Mouse (Mus musculus): ENCODE measurements at regions not wholly inside any gene's neighbourhood (a gene's known extent, or its start where the extent isn't known, plus 50 kb on each side); places are given as distances from the start of the nearest gene placed in this dataset.
A peak's percentile ranks its signal among the peaks of the same experiment; 100 is the strongest.

GRCm38 (mm10) chr2:45608926-45609325 lies 491.7 kb upstream of the Zeb2 start:
- DNase-seq (ENCODE audit: low spot score), result no peak

- no peak for DNase-seq (ENCODE audit: low spot score)
Measured at GRCm38 (mm10) chr2:45607393-45607792, 490.2 kb upstream of the Zeb2 start.

GRCm38 (mm10) chr2:45601332-45601900 lies 484.2 kb upstream of the Zeb2 start:
- DNase-seq (ENCODE audit: low spot score), result peak; percentile 17

GRCm38 (mm10) chr2:45593765-45594164 lies 476.6 kb upstream of the Zeb2 start:
- no peak for DNase-seq (ENCODE audit: low spot score)

- DNase-seq (ENCODE audit: low spot score), result no peak
Measured at GRCm38 (mm10) chr2:45590980-45591379, 473.8 kb upstream of the Zeb2 start.

- no peak for DNase-seq (ENCODE audit: low spot score)
Measured at GRCm38 (mm10) chr2:45588248-45588647, 471.1 kb upstream of the Zeb2 start.

- DNase-seq (ENCODE audit: low spot score), result no peak
Measured at GRCm38 (mm10) chr2:45586588-45587200, 469.5 kb upstream of the Zeb2 start.

GRCm38 (mm10) chr2:45581549-45581925 lies 464.3 kb upstream of the Zeb2 start:
- DNase-seq (ENCODE audit: low spot score), result no peak

GRCm38 (mm10) chr2:45580838-45581548 lies 463.8 kb upstream of the Zeb2 start:
- DNase-seq (ENCODE audit: low spot score), result no peak

- no peak for DNase-seq (ENCODE audit: low spot score)
Measured at GRCm38 (mm10) chr2:45572906-45573305, 455.7 kb upstream of the Zeb2 start.

- no peak for DNase-seq (ENCODE audit: low spot score)
Measured at GRCm38 (mm10) chr2:45554707-45555106, 437.5 kb upstream of the Zeb2 start.

- no peak for DNase-seq (ENCODE audit: low spot score)
Measured at GRCm38 (mm10) chr2:45541394-45541793, 424.2 kb upstream of the Zeb2 start.

- DNase-seq (ENCODE audit: low spot score), result no peak
Measured at GRCm38 (mm10) chr2:45538950-45539349, 421.8 kb upstream of the Zeb2 start.

- DNase-seq (ENCODE audit: low spot score), result no peak
Measured at GRCm38 (mm10) chr2:45537722-45538121, 420.5 kb upstream of the Zeb2 start.

- no peak for DNase-seq (ENCODE audit: low spot score)
Measured at GRCm38 (mm10) chr2:45534806-45535205, 417.6 kb upstream of the Zeb2 start.

GRCm38 (mm10) chr2:45522310-45522709 lies 405.1 kb upstream of the Zeb2 start:
- no peak for DNase-seq (ENCODE audit: low spot score)

- no peak for DNase-seq (ENCODE audit: low spot score)
Measured at GRCm38 (mm10) chr2:45519550-45520152, 402.5 kb upstream of the Zeb2 start.

- DNase-seq (ENCODE audit: low spot score), result peak; percentile 13
Measured at GRCm38 (mm10) chr2:45514290-45515180, 397.3 kb upstream of the Zeb2 start.

- DNase-seq (ENCODE audit: low spot score), result no peak
Measured at GRCm38 (mm10) chr2:45512852-45513251, 395.7 kb upstream of the Zeb2 start.

- DNase-seq (ENCODE audit: low spot score), result no peak
Measured at GRCm38 (mm10) chr2:45511791-45512190, 394.6 kb upstream of the Zeb2 start.

GRCm38 (mm10) chr2:45504468-45504867 lies 387.3 kb upstream of the Zeb2 start:
- DNase-seq (ENCODE audit: low spot score), result no peak

GRCm38 (mm10) chr2:45493656-45494055 lies 376.5 kb upstream of the Zeb2 start:
- DNase-seq (ENCODE audit: low spot score), result no peak

Data from yolk sac, embryonic 10.5 days (tissue).